Mouse (Mus musculus): ENCODE measurements around the gene Slc35c1. TPM values are rescaled to one million over a fixed set of nuclear protein-coding genes. Genes with fewer than 3 reads are reported as not detected.
A peak's percentile ranks its signal among the peaks of the same experiment; 100 is the strongest.

Gene Slc35c1
- total and polyA plus RNA-seq, 2 experiments: 3.0 to 26.0 TPM

DNA sequence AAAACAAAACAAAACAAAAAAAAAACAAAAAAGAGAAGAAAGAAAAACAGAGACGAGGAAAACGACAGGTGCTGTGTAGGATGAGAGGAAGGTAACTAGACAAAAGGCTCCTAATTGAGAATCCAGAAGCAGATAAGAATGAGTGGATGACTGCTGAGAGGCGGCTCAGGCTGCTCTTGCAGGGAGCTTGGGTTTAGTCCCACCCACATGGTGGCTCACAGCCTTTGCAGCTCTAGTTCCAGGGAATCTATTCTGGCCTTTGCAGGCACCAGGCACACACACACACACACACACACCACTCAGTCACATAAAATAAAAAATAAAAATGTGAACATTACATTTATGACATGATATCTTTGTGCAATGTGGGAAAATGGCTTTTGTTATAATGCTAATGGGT, 21.8 kb downstream of the Slc35c1 start:
- no peaks in the 10 kb centered on the region for H3K27me3 ChIP-seq (ENCODE audit: control insufficient read depth, insufficient read depth, low read length)
- no peak overlapping the region for H3K4me3 ChIP-seq (ENCODE audit: insufficient read depth, low read depth, low read length)
- WGBS: 70% methylated on average over 3 of the region's 3 CpGs
- peaks cover 2% of the 10 kb centered on the region; the same call in 1 of the 2 replicates for H3K79me2 ChIP-seq (ENCODE audit: control insufficient read depth, insufficient read depth, low read length)
- H3K27ac ChIP-seq (replicated peaks; ENCODE audit: insufficient read depth, low read depth, low read length): no peak overlapping the region
- H3K36me3 ChIP-seq (ENCODE audit: control insufficient read depth, insufficient read depth, low read length): no peaks in the 10 kb centered on the region
- H3K9ac ChIP-seq (ENCODE audit: low read depth, low read length): no peak overlapping the region
- TF ChIP-seq POLR2A (IDR thresholded peaks at IDR 0.05; ENCODE audit: extremely low read depth, insufficient read depth, low read length) (no peak), CTCF (IDR thresholded peaks at IDR 0.05; ENCODE audit: low read depth, low read length) (no peak)
- DNase-seq (ENCODE audit: extremely low read depth, low read depth, low spot score): no peak
- peaks cover 12% of the 10 kb centered on the region for H3K4me1 ChIP-seq (ENCODE audit: control insufficient read depth, insufficient read depth, low read length)

DNA sequence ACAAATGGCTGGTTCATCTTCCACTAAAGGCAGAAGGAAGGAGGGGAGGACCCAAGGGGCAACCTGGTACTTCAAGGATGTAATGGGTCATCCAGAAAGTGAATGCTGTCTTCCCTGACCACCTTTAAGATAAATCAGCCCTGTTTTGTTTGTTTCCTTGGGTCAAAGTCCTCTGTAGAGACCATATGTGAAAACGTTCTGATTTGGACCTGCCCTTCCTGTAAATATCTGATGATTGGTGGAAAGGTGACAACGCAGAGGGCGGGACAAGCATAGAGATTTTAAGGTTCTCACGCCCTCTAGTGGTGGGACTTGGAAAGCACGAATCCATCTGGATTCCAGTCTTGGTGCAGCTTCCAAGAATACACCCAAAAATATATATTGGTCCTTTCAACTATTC, 22.5 kb downstream of the Slc35c1 start:
- H3K4me3 ChIP-seq (ENCODE audit: insufficient read depth, low read depth, low read length): peak overlapping the region; percentile 24; the same call in 1 of the 2 replicates
- peak overlapping the region; percentile 49 for H3K27ac ChIP-seq (replicated peaks; ENCODE audit: insufficient read depth, low read depth, low read length)

DNA sequence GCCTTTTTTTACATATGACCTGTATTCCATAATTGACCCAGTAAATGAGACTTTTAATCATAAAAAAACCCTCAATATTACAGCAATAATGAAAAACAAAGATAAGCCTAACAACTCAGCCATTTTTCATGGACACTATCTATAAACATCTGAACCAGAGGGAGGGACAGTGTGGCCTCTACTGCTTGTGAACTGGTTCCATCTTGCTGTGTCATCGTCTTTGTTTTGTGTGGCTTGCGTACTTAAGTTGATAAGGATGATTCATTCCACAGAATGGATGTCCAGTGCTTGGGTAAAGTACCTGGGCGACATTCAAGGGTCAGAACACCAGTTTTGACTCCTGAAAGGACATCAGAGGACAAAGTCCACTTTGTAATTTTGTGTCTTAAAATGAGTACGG, 23.0 kb downstream of the Slc35c1 start:
- H3K79me2 ChIP-seq (ENCODE audit: control insufficient read depth, insufficient read depth, low read length): peaks cover 3% of the 10 kb centered on the region; the same call in 1 of the 2 replicates
- peaks cover 8% of the 10 kb centered on the region for H3K4me1 ChIP-seq (ENCODE audit: control insufficient read depth, insufficient read depth, low read length)
- H3K27ac ChIP-seq (replicated peaks; ENCODE audit: insufficient read depth, low read depth, low read length): no peak overlapping the region
- DNase-seq (ENCODE audit: extremely low read depth, low read depth, low spot score): no peak
- WGBS: 17% methylated on average over 4 of the region's 4 CpGs
- no peaks in the 10 kb centered on the region for H3K36me3 ChIP-seq (ENCODE audit: control insufficient read depth, insufficient read depth, low read length)
- H3K4me3 ChIP-seq (ENCODE audit: insufficient read depth, low read depth, low read length): no peak overlapping the region
- no peak overlapping the region for H3K9ac ChIP-seq (ENCODE audit: low read depth, low read length)
- no peak for TF ChIP-seq CTCF (IDR thresholded peaks at IDR 0.05; ENCODE audit: low read depth, low read length)
- TF ChIP-seq POLR2A (IDR thresholded peaks at IDR 0.05; ENCODE audit: extremely low read depth, insufficient read depth, low read length): no peak
- H3K27me3 ChIP-seq (ENCODE audit: control insufficient read depth, insufficient read depth, low read length): no peaks in the 10 kb centered on the region

More for the DNA sequence above, 22.5 kb downstream of the Slc35c1 start:
- H3K36me3 ChIP-seq (ENCODE audit: control insufficient read depth, insufficient read depth, low read length): no peaks in the 10 kb centered on the region
- peak overlapping the region; percentile 39; the same call in 1 of the 2 replicates for H3K9ac ChIP-seq (ENCODE audit: low read depth, low read length)
- no peaks in the 10 kb centered on the region for H3K27me3 ChIP-seq (ENCODE audit: control insufficient read depth, insufficient read depth, low read length)
- peak; percentile 85 for DNase-seq (ENCODE audit: extremely low read depth, low read depth, low spot score)
- peaks cover 3% of the 10 kb centered on the region; the same call in 1 of the 2 replicates for H3K79me2 ChIP-seq (ENCODE audit: control insufficient read depth, insufficient read depth, low read length)
- WGBS: 2% methylated on average over 5 of the region's 5 CpGs
- peak; percentile 61 for TF ChIP-seq CTCF (IDR thresholded peaks at IDR 0.05; ENCODE audit: low read depth, low read length)
- TF ChIP-seq POLR2A (IDR thresholded peaks at IDR 0.05; ENCODE audit: extremely low read depth, insufficient read depth, low read length): no peak
- peaks cover 8% of the 10 kb centered on the region for H3K4me1 ChIP-seq (ENCODE audit: control insufficient read depth, insufficient read depth, low read length)

DNA sequence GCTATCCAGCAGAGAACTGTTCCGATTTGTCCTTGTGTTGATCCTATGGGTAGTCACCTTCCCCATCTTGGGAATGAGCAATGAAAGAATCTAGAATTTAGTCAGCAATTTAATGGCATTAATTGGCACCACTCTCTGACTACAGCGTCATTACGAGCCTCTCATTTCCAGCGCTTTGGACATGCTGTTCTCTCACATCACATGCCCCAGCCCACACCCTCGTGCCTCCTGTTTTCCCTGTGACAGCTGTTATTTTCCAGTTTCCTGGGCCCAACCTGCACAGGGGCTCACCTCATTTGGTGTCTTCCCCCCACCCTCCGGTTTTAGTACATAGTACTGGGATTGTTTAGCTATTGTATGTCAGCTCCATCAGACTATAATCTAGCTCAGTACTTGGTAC, 25.3 kb downstream of the Slc35c1 start:
- peaks cover 13% of the 10 kb centered on the region for H3K4me1 ChIP-seq (ENCODE audit: control insufficient read depth, insufficient read depth, low read length)
- H3K9ac ChIP-seq (ENCODE audit: low read depth, low read length): no peak overlapping the region
- H3K36me3 ChIP-seq (ENCODE audit: control insufficient read depth, insufficient read depth, low read length): no peaks in the 10 kb centered on the region
- peaks cover 15% of the 10 kb centered on the region for H3K79me2 ChIP-seq (ENCODE audit: control insufficient read depth, insufficient read depth, low read length)
- H3K27ac ChIP-seq (replicated peaks; ENCODE audit: insufficient read depth, low read depth, low read length): no peak overlapping the region
- WGBS: 63% methylated on average over 6 of the region's 6 CpGs
- H3K27me3 ChIP-seq (ENCODE audit: control insufficient read depth, insufficient read depth, low read length): no peaks in the 10 kb centered on the region
- H3K4me3 ChIP-seq (ENCODE audit: insufficient read depth, low read depth, low read length): no peak overlapping the region
- no peak for TF ChIP-seq POLR2A (IDR thresholded peaks at IDR 0.05; ENCODE audit: extremely low read depth, insufficient read depth, low read length)
- TF ChIP-seq CTCF (IDR thresholded peaks at IDR 0.05; ENCODE audit: low read depth, low read length): no peak
- DNase-seq (ENCODE audit: extremely low read depth, low read depth, low spot score): no peak

DNA sequence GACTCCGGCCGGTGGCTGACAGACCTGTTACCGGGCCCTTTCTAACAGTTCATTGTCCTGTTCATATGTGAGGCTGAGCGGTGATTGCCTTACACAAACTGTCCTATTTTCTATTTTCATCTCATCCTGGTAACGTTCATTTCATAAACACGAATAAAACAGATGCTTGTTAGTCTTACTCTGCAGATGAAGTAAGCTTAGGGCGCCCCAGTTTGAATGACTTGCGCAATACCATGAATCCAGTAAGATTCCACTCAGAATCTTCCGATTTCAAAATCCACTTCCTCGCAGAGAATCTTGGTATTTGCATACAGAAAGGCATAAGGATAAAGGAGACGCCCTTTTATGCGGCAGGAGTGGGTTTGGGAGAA, 26.0 kb downstream of the Slc35c1 start:
- DNase-seq (ENCODE audit: extremely low read depth, low read depth, low spot score): peak; percentile 65
- Histone ChIP-seq H3K27ac (replicated peaks; ENCODE audit: insufficient read depth, low read depth, low read length) (peak overlapping the region; percentile 81), H3K4me1 (ENCODE audit: control insufficient read depth, insufficient read depth, low read length) (peaks cover 17% of the 10 kb centered on the region), H3K4me3 (ENCODE audit: insufficient read depth, low read depth, low read length) (peak overlapping the region; percentile 49), H3K27me3 (ENCODE audit: control insufficient read depth, insufficient read depth, low read length) (no peaks in the 10 kb centered on the region), H3K79me2 (ENCODE audit: control insufficient read depth, insufficient read depth, low read length) (peaks cover 19% of the 10 kb centered on the region), H3K9ac (ENCODE audit: low read depth, low read length) (peak overlapping the region; percentile 62), H3K36me3 (ENCODE audit: control insufficient read depth, insufficient read depth, low read length) (no peaks in the 10 kb centered on the region)
- 2% methylated on average over 12 of the region's 12 CpGs for WGBS
- TF ChIP-seq CTCF (IDR thresholded peaks at IDR 0.05; ENCODE audit: low read depth, low read length): no peak
- TF ChIP-seq POLR2A (IDR thresholded peaks at IDR 0.05; ENCODE audit: extremely low read depth, insufficient read depth, low read length): no peak

DNA sequence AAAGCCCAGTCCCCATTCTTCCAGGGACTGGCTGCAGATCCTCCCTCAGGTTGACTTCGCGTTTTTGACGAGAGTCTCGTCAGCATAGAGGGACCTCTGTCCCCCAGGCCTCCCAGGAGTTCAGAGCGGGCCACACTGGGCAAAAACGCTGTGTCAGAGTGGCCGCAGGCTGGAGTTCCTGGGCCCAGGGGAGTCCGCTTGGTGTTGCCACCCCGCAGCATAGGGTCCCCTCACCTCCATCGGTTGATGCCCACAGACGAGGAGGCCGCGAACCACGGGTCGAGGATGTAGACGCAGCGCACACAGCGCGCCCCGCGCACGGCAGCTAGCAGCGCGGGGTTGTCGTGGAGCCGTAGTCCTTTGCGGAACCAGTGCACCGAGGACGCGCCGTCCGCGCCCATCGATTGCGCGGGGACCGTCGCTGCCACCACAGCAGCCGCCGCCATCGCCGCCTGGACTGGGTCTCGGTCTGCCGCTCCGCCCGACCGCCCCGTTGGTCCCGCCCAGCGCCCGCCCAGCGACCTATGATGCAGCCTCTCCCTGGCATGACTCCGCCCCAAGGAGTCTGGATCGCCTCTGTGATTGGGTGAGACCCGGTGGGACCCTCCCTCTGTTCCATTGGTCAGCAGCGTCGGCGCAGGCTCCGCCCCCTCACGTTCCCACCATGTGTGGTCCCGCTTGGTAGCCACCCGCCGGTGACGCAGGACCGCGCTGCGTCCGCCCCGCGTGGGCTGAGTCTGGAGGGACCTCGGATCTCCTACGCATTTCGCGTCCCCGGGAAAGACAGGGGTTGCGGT, 26.6 kb downstream of the Slc35c1 start, which contains the start of gene Cry2:
Gene Cry2 (minus strand): TSS at position 466 of the 797 bp plus-strand sequence.
- Histone ChIP-seq H3K9ac (ENCODE audit: low read depth, low read length) (peak within 1 kb of the TSS; percentile 95), H3K4me3 (ENCODE audit: insufficient read depth, low read depth, low read length) (peak within 1 kb of the TSS; percentile 84), H3K27me3 (ENCODE audit: control insufficient read depth, insufficient read depth, low read length) (no peaks in the 10 kb centered on the region), H3K27ac (replicated peaks; ENCODE audit: insufficient read depth, low read depth, low read length) (peak within 1 kb of the TSS; percentile 81), H3K4me1 (ENCODE audit: control insufficient read depth, insufficient read depth, low read length) (peaks cover 19% of the 10 kb centered on the region), H3K79me2 (ENCODE audit: control insufficient read depth, insufficient read depth, low read length) (peaks cover 20% of the 10 kb centered on the region), H3K36me3 (ENCODE audit: control insufficient read depth, insufficient read depth, low read length) (no peaks in the 10 kb centered on the region)
- DNase-seq (ENCODE audit: extremely low read depth, low read depth, low spot score): peak; percentile 92
- no peak for TF ChIP-seq CTCF (IDR thresholded peaks at IDR 0.05; ENCODE audit: low read depth, low read length)
- peak; percentile 98 for TF ChIP-seq POLR2A (IDR thresholded peaks at IDR 0.05; ENCODE audit: extremely low read depth, insufficient read depth, low read length)
- under 1% methylated on average over 76 of the region's 76 CpGs for WGBS

Data from liver, adult 2 months (tissue).